Mouse (Mus musculus): ENCODE data around the gene Pde3a. TPM values are rescaled to one million over a fixed set of nuclear protein-coding genes. Genes with fewer than 3 reads are reported as not detected.

Gene Pde3a
- total and polyA plus RNA-seq, 2 experiments from 2014 or later: 1.2 to 4.9 TPM

GRCm38 (mm10) chr6:141485302-141486021, 236.4 kb downstream of the Pde3a start:
- Histone ChIP-seq H3K4me3 (ENCODE audit: low read depth, low read length) (no peak overlapping the region), H3K9me3 (ENCODE audit: low read length) (no peaks in the 10 kb centered on the region), H3K4me1 (ENCODE audit: insufficient read depth) (no peaks in the 10 kb centered on the region), H3K4me2 (ENCODE audit: low read depth) (no peak overlapping the region), H3K27ac (ENCODE audit: low read depth, low read length) (no peak overlapping the region), H3K9ac (no peak overlapping the region), H3K27me3 (ENCODE audit: insufficient read depth, low read length) (no peaks in the 10 kb centered on the region), H3K36me3 (ENCODE audit: insufficient read depth) (no peaks in the 10 kb centered on the region)
- no peak for TF ChIP-seq CTCF (IDR thresholded peaks at IDR 0.05; ENCODE audit: low read depth)
- peak; percentile 56 for DNase-seq
- 30% methylated on average over 10 of the region's 10 CpGs for WGBS
- peak; percentile 53; the same call in 1 of the 2 replicates for ATAC-seq

GRCm38 (mm10) chr6:141487266-141487665, 238.2 kb downstream of the Pde3a start:
- no peak overlapping the region for H3K4me2 ChIP-seq (ENCODE audit: low read depth)

GRCm38 (mm10) chr6:141488619-141489018, 239.6 kb downstream of the Pde3a start:
- DNase-seq: peak; percentile 61
- H3K4me2 ChIP-seq (ENCODE audit: low read depth): no peak overlapping the region
- WGBS: 17% methylated on average over 11 of the region's 11 CpGs
- no peaks in the 10 kb centered on the region; the same call in 1 of the 2 replicates for H3K27me3 ChIP-seq (ENCODE audit: insufficient read depth, low read length)
- ATAC-seq: no peak
- no peaks in the 10 kb centered on the region for H3K9me3 ChIP-seq (ENCODE audit: low read length)
- no peaks in the 10 kb centered on the region for H3K36me3 ChIP-seq (ENCODE audit: insufficient read depth)
- H3K4me1 ChIP-seq (ENCODE audit: insufficient read depth): no peaks in the 10 kb centered on the region
- no peak overlapping the region for H3K4me3 ChIP-seq (ENCODE audit: low read depth, low read length)
- H3K9ac ChIP-seq: no peak overlapping the region
- H3K27ac ChIP-seq (ENCODE audit: low read depth, low read length): no peak overlapping the region
- peak; percentile 71 for TF ChIP-seq CTCF (IDR thresholded peaks at IDR 0.05; ENCODE audit: low read depth)

More at GRCm38 (mm10) chr6:141487266-141487665, 238.2 kb downstream of the Pde3a start:
- WGBS: 54% methylated on average over 7 of the region's 7 CpGs
- no peak overlapping the region for H3K9ac ChIP-seq
- ATAC-seq (peak; percentile 78), DNase-seq (peak; percentile 58)
- no peaks in the 10 kb centered on the region; the same call in 1 of the 2 replicates for H3K27me3 ChIP-seq (ENCODE audit: insufficient read depth, low read length)
- no peaks in the 10 kb centered on the region for H3K36me3 ChIP-seq (ENCODE audit: insufficient read depth)
- H3K9me3 ChIP-seq (ENCODE audit: low read length): no peaks in the 10 kb centered on the region
- peak; percentile 64 for TF ChIP-seq CTCF (IDR thresholded peaks at IDR 0.05; ENCODE audit: low read depth)
- no peaks in the 10 kb centered on the region for H3K4me1 ChIP-seq (ENCODE audit: insufficient read depth)
- H3K4me3 ChIP-seq (ENCODE audit: low read depth, low read length): no peak overlapping the region
- no peak overlapping the region for H3K27ac ChIP-seq (ENCODE audit: low read depth, low read length)

GRCm38 (mm10) chr6:141494909-141495308, 245.8 kb downstream of the Pde3a start:
- 57% methylated on average over 4 of the region's 4 CpGs for WGBS
- no peak for ATAC-seq

GRCm38 (mm10) chr6:141495634-141496418, 246.8 kb downstream of the Pde3a start:
- no peak overlapping the region for H3K9ac ChIP-seq
- no peak overlapping the region for H3K4me3 ChIP-seq (ENCODE audit: low read depth, low read length)
- peak; percentile 85 for ATAC-seq
- WGBS: 6% methylated on average over 13 of the region's 13 CpGs
- no peak overlapping the region for H3K4me2 ChIP-seq (ENCODE audit: low read depth)
- TF ChIP-seq CTCF (IDR thresholded peaks at IDR 0.05; ENCODE audit: low read depth): no peak
- H3K4me1 ChIP-seq (ENCODE audit: insufficient read depth): no peaks in the 10 kb centered on the region
- no peaks in the 10 kb centered on the region; the same call in 1 of the 2 replicates for H3K27me3 ChIP-seq (ENCODE audit: insufficient read depth, low read length)
- H3K27ac ChIP-seq (ENCODE audit: low read depth, low read length): peak overlapping the region; percentile 57; the same call in 1 of the 2 replicates
- peak; percentile 58 for DNase-seq
- no peaks in the 10 kb centered on the region for H3K9me3 ChIP-seq (ENCODE audit: low read length)
- no peaks in the 10 kb centered on the region for H3K36me3 ChIP-seq (ENCODE audit: insufficient read depth)

More at GRCm38 (mm10) chr6:141494909-141495308, 245.8 kb downstream of the Pde3a start:
- no peak for TF ChIP-seq CTCF (IDR thresholded peaks at IDR 0.05; ENCODE audit: low read depth)
- Histone ChIP-seq H3K4me1 (ENCODE audit: insufficient read depth) (no peaks in the 10 kb centered on the region), H3K4me2 (ENCODE audit: low read depth) (no peak overlapping the region), H3K9ac (no peak overlapping the region), H3K4me3 (ENCODE audit: low read depth, low read length) (no peak overlapping the region), H3K27me3 (ENCODE audit: insufficient read depth, low read length) (no peaks in the 10 kb centered on the region; the same call in 1 of the 2 replicates), H3K36me3 (ENCODE audit: insufficient read depth) (no peaks in the 10 kb centered on the region), H3K27ac (ENCODE audit: low read depth, low read length) (0 out of 2 replicates have a peak overlapping the region, but pooled peaks have one; percentile 21), H3K9me3 (ENCODE audit: low read length) (no peaks in the 10 kb centered on the region)
- DNase-seq: no peak

GRCm38 (mm10) chr6:141499511-141499910, 250.4 kb downstream of the Pde3a start:
- no peak overlapping the region for H3K27ac ChIP-seq (ENCODE audit: low read depth, low read length)
- TF ChIP-seq CTCF (IDR thresholded peaks at IDR 0.05; ENCODE audit: low read depth): 0 out of 2 replicates have a peak, but pooled peaks have one; percentile 31
- H3K9ac ChIP-seq: no peak overlapping the region
- ATAC-seq (peak; percentile 39; the same call in 1 of the 2 replicates), DNase-seq (no peak)
- no peak overlapping the region for H3K4me3 ChIP-seq (ENCODE audit: low read depth, low read length)
- H3K9me3 ChIP-seq (ENCODE audit: low read length): no peaks in the 10 kb centered on the region
- no peaks in the 10 kb centered on the region for H3K36me3 ChIP-seq (ENCODE audit: insufficient read depth)
- no peak overlapping the region for H3K4me2 ChIP-seq (ENCODE audit: low read depth)
- H3K27me3 ChIP-seq (ENCODE audit: insufficient read depth, low read length): no peaks in the 10 kb centered on the region
- no peaks in the 10 kb centered on the region for H3K4me1 ChIP-seq (ENCODE audit: insufficient read depth)
